Mouse (Mus musculus) heart, adult 2 months (tissue): Measurements from ENCODE around the gene BC107364. TPM values are rescaled to one million over a fixed set of nuclear protein-coding genes. Genes with fewer than 3 reads are reported as not detected.
"Not testable (repeated sequence)": the region's sequence is repeated elsewhere in the genome, so short reads cannot be mapped to it uniquely, and the experiment has no call there.

ENCODE experiments used
- DNase-seq, 2 experiments: peaks; one replicate each; pipeline ENCODE4 v3.0.0; 2021
- H3K27ac ChIP-seq: fragments of 200-600 bp; 2 replicates; pipeline ENCODE4 v1.8.1; 2022
- H3K27me3 ChIP-seq: fragments of 200-500 bp; 2 replicates; pipeline ENCODE4 v1.6.1; 2012; ENCODE audit warnings: mild to moderate bottlenecking, low read length, inconsistent platforms, mixed read lengths; ENCODE audit not compliant: control insufficient read depth, insufficient read depth
- H3K36me3 ChIP-seq: fragments of 200-500 bp; 2 replicates; pipeline ENCODE4 v1.6.1; 2012; ENCODE audit warnings: low read length, inconsistent platforms; ENCODE audit not compliant: control insufficient read depth, insufficient read depth
- H3K4me1 ChIP-seq: fragments of 200-500 bp; 2 replicates; pipeline ENCODE4 v1.6.1; 2011; ENCODE audit warnings: low read length; ENCODE audit not compliant: control insufficient read depth, insufficient read depth
- H3K4me3 ChIP-seq: fragments of 200-600 bp; 2 replicates; pipeline ENCODE4 v1.8.1; 2022
- H3K79me2 ChIP-seq: fragments of 200-500 bp; replicated peaks from 2 replicates; pipeline ENCODE4 v1.6.1; 2012; ENCODE audit warnings: mild to moderate bottlenecking, inconsistent platforms, low read length, moderate library complexity, mixed read lengths; ENCODE audit not compliant: control insufficient read depth, insufficient read depth
- H3K9ac ChIP-seq: fragments of 200-500 bp; 2 replicates; pipeline ENCODE4 v1.6.1; 2012; ENCODE audit warnings: low read depth, mild to moderate bottlenecking, control low read depth, inconsistent platforms, low read length, mixed read lengths
- CTCF ChIP-seq: fragments of 200-600 bp; IDR thresholded peaks from 2 replicates; pipeline ENCODE4 v1.8.1; 2022; ENCODE audit warnings: antibody characterized with exemption, mild to moderate bottlenecking, moderate library complexity
- EP300 ChIP-seq: fragments of 200-500 bp; IDR thresholded peaks from 2 replicates; pipeline ENCODE4 v1.6.1; 2011; ENCODE audit warnings: low read depth, low read length, control low read depth; ENCODE audit not compliant: insufficient read depth
- POLR2A ChIP-seq: fragments of 200-500 bp; IDR thresholded peaks from 2 replicates; pipeline ENCODE4 v1.6.1; 2011; ENCODE audit warnings: mild to moderate bottlenecking, low read depth, low read length, control low read depth; ENCODE audit not compliant: insufficient read depth
- WGBS: fragments of 180-500 bp; shearing (Covaris S2); methylation state at CpG from one replicate; pipeline ENCODE4 v1.1.7; 2018; 5-methylcytosine and 5-hydroxymethylcytosine counted together
- intact Hi-C: fragments of 180-260 bp; cut with DNase I; formaldehyde crosslinking; loops from one replicate; pipeline ENCODE4 v1.15.1; 2025
- long read RNA-seq: library from polyadenylated mRNA; stranded (forward); transcript quantifications from one replicate; pipeline ENCODE4 v2.0.0, GENCODE M21; 2021
- polyA plus RNA-seq: library from polyadenylated mRNA; depleted of rRNA; stranded (reverse); fragments of >200 nt; gene quantifications from 2 replicates; pipeline ENCODE4 v1.2.3, GENCODE M21; 2012; rRNA removed
- total RNA-seq, 2 experiments: library from RNA; stranded (reverse); gene quantifications; 2 replicates each; pipeline ENCODE4 v1.2.3; 2021

The BC107364 gene
- total RNA-seq (not detected), polyA plus RNA-seq (0.15 TPM in 1 of 2 replicates, not detected in the other)
- long read RNA-seq = 0 reads

GRCm38 (mm10) chr3:96452262-96452661 lies at the start of gene BC107364:
Gene BC107364, minus strand, starts transcription at chr3:96452306.
- WGBS = no CpG with 5 or more reads among the region's 48 CpGs
- H3K36me3 ChIP-seq, H3K27ac ChIP-seq, H3K4me1 ChIP-seq, H3K27me3 ChIP-seq, H3K79me2 ChIP-seq, H3K9ac ChIP-seq, intact Hi-C loops, DNase-seq, H3K4me3 ChIP-seq: not testable (repeated sequence)

GRCm38 (mm10) chr3:96501391-96502115 lies 49.4 kb upstream of the BC107364 start:
- Histone ChIP-seq H3K4me1 (no peaks in the 10 kb centered on the region; the same call in 1 of the 2 replicates), H3K27ac (peak overlapping the region; percentile 84), H3K79me2 (no peaks in the 10 kb centered on the region), H3K4me3 (peak overlapping the region; percentile 64), H3K9ac (peak overlapping the region; percentile 68), H3K36me3 (no peaks in the 10 kb centered on the region), H3K27me3 (no peaks in the 10 kb centered on the region)
- TF ChIP-seq EP300 (peak; percentile 96), CTCF (no peak), POLR2A (no peak)
- peak; percentile 84 to 90 for DNase-seq
- WGBS = under 1% methylated on average over 32 of the region's 32 CpGs
- intact Hi-C loops = loop anchor here (5.0 kb wide), 2 partner anchors 91 to 219 kb away; partner anchors contain the start of gene Polr3gl

GRCm38 (mm10) chr3:96500691-96501265 lies 48.7 kb upstream of the BC107364 start:
- peak; percentile 87 to 90 for DNase-seq
- H3K4me1 ChIP-seq = no peaks in the 10 kb centered on the region; the same call in 1 of the 2 replicates
- intact Hi-C loops = loop anchor here (5.0 kb wide), 2 partner anchors 92 to 218 kb away; partner anchors contain the start of gene Polr3gl
- H3K27ac ChIP-seq = peak overlapping the region; percentile 84
- peak overlapping the region; percentile 64 for H3K4me3 ChIP-seq
- H3K9ac ChIP-seq = peak overlapping the region; percentile 93
- H3K79me2 ChIP-seq = no peaks in the 10 kb centered on the region
- WGBS = under 1% methylated on average over 19 of the region's 19 CpGs
- H3K27me3 ChIP-seq = no peaks in the 10 kb centered on the region
- TF ChIP-seq CTCF = no peak
- TF ChIP-seq POLR2A = no peak
- TF ChIP-seq EP300 = peak; percentile 78; the same call in 1 of the 2 replicates
- no peaks in the 10 kb centered on the region for H3K36me3 ChIP-seq

- no peaks in the 10 kb centered on the region for H3K36me3 ChIP-seq
- peak; percentile 93 to 94 for DNase-seq
- peak overlapping the region; percentile 84 for H3K27ac ChIP-seq
- H3K27me3 ChIP-seq = no peaks in the 10 kb centered on the region
- peak overlapping the region; percentile 64 for H3K4me3 ChIP-seq
- TF ChIP-seq EP300 (peak; percentile 61; the same call in 1 of the 2 replicates), CTCF (no peak), POLR2A (peak; percentile 46; the same call in 1 of the 2 replicates)
- no peaks in the 10 kb centered on the region; the same call in 1 of the 2 replicates for H3K4me1 ChIP-seq
- whole genome bisulfite sequencing = 0% methylated on average over 17 of the region's 17 CpGs
- peak overlapping the region; percentile 93 for H3K9ac ChIP-seq
- intact Hi-C loops = loop anchor here (5.0 kb wide), 2 partner anchors 92 to 218 kb away; partner anchors contain the start of gene Polr3gl
- H3K79me2 ChIP-seq = no peaks in the 10 kb centered on the region
These were observed 48.1 kb upstream of the BC107364 start for GRCm38 (mm10) chr3:96500289-96500621.

- under 1% methylated on average over 36 of the region's 36 CpGs for WGBS
- no peaks in the 10 kb centered on the region for H3K36me3 ChIP-seq
- intact Hi-C loops = loop anchor here (5.0 kb wide), 2 partner anchors 93 to 217 kb away; partner anchors contain the start of gene Polr3gl
- H3K27ac ChIP-seq = peak overlapping the region; percentile 84
- DNase-seq = peak; percentile 83
- H3K27me3 ChIP-seq = no peaks in the 10 kb centered on the region
- H3K4me1 ChIP-seq = no peaks in the 10 kb centered on the region; the same call in 1 of the 2 replicates
- H3K79me2 ChIP-seq = no peaks in the 10 kb centered on the region
- peak; percentile 76 for TF ChIP-seq EP300
- 0 out of 2 replicates have a peak, but pooled peaks have one; percentile 9 for TF ChIP-seq CTCF
- 0 out of 2 replicates have a peak, but pooled peaks have one; percentile 36 for TF ChIP-seq POLR2A
- H3K4me3 ChIP-seq = peak overlapping the region; percentile 64
- H3K9ac ChIP-seq = peak overlapping the region; percentile 69
These were observed 47.6 kb upstream of the BC107364 start for GRCm38 (mm10) chr3:96499481-96500288.
